Mouse (Mus musculus) forebrain, embryonic 14.5 days (tissue): Measurements from ENCODE around the gene Mydgf. TPM values are rescaled to one million over a fixed set of nuclear protein-coding genes. Genes with fewer than 3 reads are reported as not detected.
A peak's percentile ranks its signal among the peaks of the same experiment; 100 is the strongest.

ENCODE experiments used
- ATAC-seq: fragments of 200-750 bp; cut with Nextera tagmentation; 2 replicates; pipeline ENCODE4 v1.8.0; 2017; ENCODE audit warnings: mild to moderate bottlenecking, moderate library complexity
- DNase-seq: peaks from one replicate; pipeline ENCODE4 v3.0.0-alpha.2; 2015; ENCODE audit warnings: low spot score
- H3K27ac ChIP-seq: fragments of 300-500 bp; sonication (generic); 2 replicates; pipeline ENCODE4 v1.5.1; 2014; ENCODE audit warnings: low read depth, mild to moderate bottlenecking, control low read depth, low read length, moderate library complexity
- H3K27me3 ChIP-seq: fragments of 300-500 bp; sonication (generic); replicated peaks from 2 replicates; pipeline ENCODE4 v1.6.1; 2014; ENCODE audit warnings: low read length, control low read depth, mixed read lengths; ENCODE audit not compliant: control insufficient read depth, insufficient read depth
- H3K36me3 ChIP-seq: fragments of 300-500 bp; sonication (generic); 2 replicates; pipeline ENCODE4 v1.6.1; 2014; ENCODE audit warnings: low read length, control low read depth; ENCODE audit not compliant: control insufficient read depth, insufficient read depth
- H3K4me1 ChIP-seq: fragments of 300-500 bp; sonication (generic); 2 replicates; pipeline ENCODE4 v1.6.1; 2014; ENCODE audit warnings: antibody characterized with exemption, low read length, control low read depth; ENCODE audit not compliant: control insufficient read depth, insufficient read depth
- H3K4me2 ChIP-seq: fragments of 300-500 bp; sonication (generic); 2 replicates; pipeline ENCODE4 v1.6.1; 2014; ENCODE audit warnings: mild to moderate bottlenecking, control low read depth, low read length
- H3K4me3 ChIP-seq: fragments of 300-500 bp; sonication (generic); 2 replicates; pipeline ENCODE4 v1.5.1; 2014; ENCODE audit warnings: low read depth, low read length, control low read depth
- H3K9ac ChIP-seq: fragments of 300-500 bp; sonication (generic); 2 replicates; pipeline ENCODE4 v1.6.1; 2014; ENCODE audit warnings: mild to moderate bottlenecking, low read length, control low read depth, moderate library complexity
- H3K9me3 ChIP-seq: fragments of 300-500 bp; sonication (generic); replicated peaks from 2 replicates; pipeline ENCODE4 v1.6.1; 2016; ENCODE audit warnings: low read length, control low read depth, mixed read lengths; ENCODE audit not compliant: control insufficient read depth
- WGBS: fragments of 180-500 bp; shearing (Covaris S2); extraction: QIAGEN DNeasy Blood & Tissue Kit; methylation state at CpG from one replicate; pipeline ENCODE4 v1.1.7; 2014; 5-methylcytosine and 5-hydroxymethylcytosine counted together
- polyA plus RNA-seq: library from polyadenylated mRNA; unstranded; fragments of >200 nt; fragmentation: Nextera tagmentation; extraction: Ambion mirVana; gene quantifications from 2 replicates; pipeline ENCODE4 v1.2.1, GENCODE M21; 2014

Gene Mydgf
- polyA plus RNA-seq, 1 experiment from 2014 or later: 63.5 TPM

- H3K9me3 ChIP-seq: no peaks in the 10 kb centered on the region
- 78% methylated on average over 3 of the region's 3 CpGs for WGBS
Observed at GRCm38 (mm10) chr17:56201642-56202041, 17.9 kb upstream of the Mydgf start.

GRCm38 (mm10) chr17:56200586-56200985, 16.9 kb upstream of the Mydgf start:
- DNase-seq: no peak
- Histone ChIP-seq H3K27me3 (no peaks in the 10 kb centered on the region), H3K9me3 (no peaks in the 10 kb centered on the region), H3K4me3 (no peak overlapping the region), H3K27ac (no peak overlapping the region), H3K36me3 (peaks cover 87% of the 10 kb centered on the region), H3K4me2 (no peak overlapping the region), H3K9ac (no peak overlapping the region), H3K4me1 (no peaks in the 10 kb centered on the region)
- ATAC-seq: no peak
- WGBS: 80% methylated on average over 9 of the region's 9 CpGs

More at GRCm38 (mm10) chr17:56201642-56202041, 17.9 kb upstream of the Mydgf start:
- Histone ChIP-seq H3K4me1 (no peaks in the 10 kb centered on the region), H3K4me2 (no peak overlapping the region), H3K36me3 (peaks cover 87% of the 10 kb centered on the region), H3K27ac (no peak overlapping the region), H3K4me3 (no peak overlapping the region), H3K9ac (no peak overlapping the region), H3K27me3 (no peaks in the 10 kb centered on the region)
- DNase-seq: no peak
- no peak for ATAC-seq

DNA sequence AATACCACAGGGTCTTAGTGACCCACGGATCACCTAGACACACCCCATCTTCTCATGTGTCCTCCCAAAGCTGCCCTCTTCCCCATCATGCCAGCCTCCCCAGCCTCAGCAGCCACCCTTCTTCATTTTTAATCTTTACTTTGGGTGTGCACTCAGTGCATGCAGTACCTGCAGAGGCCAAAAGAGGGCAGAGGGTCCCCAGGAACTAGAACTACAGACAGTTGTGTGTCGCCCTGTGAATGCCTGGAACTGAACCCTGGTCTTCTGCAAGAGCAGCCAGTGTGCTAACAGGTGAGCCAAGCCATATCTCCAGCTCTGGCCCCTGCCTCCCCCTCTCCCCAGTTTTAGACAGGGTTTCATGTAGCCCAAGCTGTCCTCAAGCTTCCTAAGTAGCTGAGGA, 13.1 kb upstream of the Mydgf start:
- ATAC-seq (no peak), DNase-seq (no peak)
- no peak overlapping the region for H3K27ac ChIP-seq
- no peaks in the 10 kb centered on the region for H3K9me3 ChIP-seq
- H3K36me3 ChIP-seq: peaks cover 83% of the 10 kb centered on the region
- H3K27me3 ChIP-seq: no peaks in the 10 kb centered on the region
- 70% methylated on average over 2 of the region's 2 CpGs for whole genome bisulfite sequencing
- H3K4me3 ChIP-seq: no peak overlapping the region
- no peaks in the 10 kb centered on the region for H3K4me1 ChIP-seq
- no peak overlapping the region for H3K4me2 ChIP-seq
- no peak overlapping the region for H3K9ac ChIP-seq

- Histone ChIP-seq H3K4me1 (no peaks in the 10 kb centered on the region), H3K9ac (no peak overlapping the region), H3K27ac (no peak overlapping the region), H3K9me3 (no peaks in the 10 kb centered on the region), H3K27me3 (no peaks in the 10 kb centered on the region), H3K4me2 (no peak overlapping the region), H3K4me3 (no peak overlapping the region), H3K36me3 (peaks cover 92% of the 10 kb centered on the region)
- ATAC-seq (no peak), DNase-seq (no peak)
- 89% methylated on average over 13 of the region's 13 CpGs for WGBS
Observed at GRCm38 (mm10) chr17:56194765-56195164, 11.0 kb upstream of the Mydgf start.

DNA sequence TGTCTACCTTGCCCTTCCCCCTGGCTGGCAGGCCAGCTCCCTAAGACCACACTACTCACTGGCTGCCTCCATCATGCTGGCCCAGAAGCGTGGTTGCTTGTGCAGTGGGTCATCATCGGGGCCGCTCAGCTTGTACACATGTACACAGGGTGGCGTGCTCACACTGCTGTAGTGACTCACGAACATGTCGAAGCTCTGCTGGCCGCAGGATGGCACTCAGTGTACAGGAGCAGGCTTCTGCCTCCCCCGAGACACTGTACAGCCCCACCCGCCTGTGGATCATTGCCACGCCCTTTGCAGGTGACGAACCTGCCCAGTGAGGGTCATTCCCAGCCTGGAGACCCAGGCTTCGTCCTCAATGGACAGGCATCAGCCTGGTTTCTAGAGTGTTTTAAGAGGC, 10.6 kb upstream of the Mydgf start:
- 91% methylated on average over 12 of the region's 12 CpGs for WGBS
- H3K4me1 ChIP-seq: no peaks in the 10 kb centered on the region
- ATAC-seq (no peak), DNase-seq (no peak)
- no peak overlapping the region for H3K9ac ChIP-seq
- H3K36me3 ChIP-seq: peaks cover 93% of the 10 kb centered on the region
- no peak overlapping the region for H3K4me2 ChIP-seq
- no peaks in the 10 kb centered on the region for H3K27me3 ChIP-seq
- H3K9me3 ChIP-seq: no peaks in the 10 kb centered on the region
- H3K4me3 ChIP-seq: no peak overlapping the region
- no peak overlapping the region for H3K27ac ChIP-seq

DNA sequence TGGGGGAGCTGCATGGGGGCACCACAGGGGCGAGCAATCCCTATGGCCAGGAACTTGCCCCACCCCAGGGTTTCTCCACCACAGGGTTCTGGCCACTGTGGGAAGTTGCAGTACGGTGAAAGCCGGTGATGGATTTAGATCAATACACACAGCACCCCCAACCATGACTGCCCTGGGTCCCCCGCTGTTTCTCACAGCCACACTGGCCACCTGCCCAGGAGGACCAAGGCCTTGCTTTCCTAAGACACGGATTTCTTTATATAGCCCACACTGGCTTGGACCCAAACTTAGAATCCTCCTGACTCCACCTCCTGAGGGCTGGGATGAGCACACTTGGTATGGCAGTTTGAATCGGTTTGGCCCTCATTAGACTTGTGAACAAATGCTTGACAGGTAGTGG, 7.5 kb upstream of the Mydgf start:
- Histone ChIP-seq H3K4me2 (no peak overlapping the region), H3K9me3 (no peaks in the 10 kb centered on the region), H3K4me1 (no peaks in the 10 kb centered on the region), H3K27me3 (no peaks in the 10 kb centered on the region), H3K9ac (no peak overlapping the region), H3K4me3 (no peak overlapping the region), H3K36me3 (peaks cover 93% of the 10 kb centered on the region), H3K27ac (no peak overlapping the region)
- ATAC-seq: no peak
- no peak for DNase-seq
- 83% methylated on average over 6 of the region's 6 CpGs for WGBS

- Histone ChIP-seq H3K36me3 (peaks cover 59% of the 10 kb centered on the region), H3K27me3 (no peaks in the 10 kb centered on the region), H3K4me3 (no peak overlapping the region), H3K9ac (peak overlapping the region; percentile 8; the same call in 1 of the 2 replicates), H3K9me3 (no peaks in the 10 kb centered on the region), H3K4me1 (peaks cover 7% of the 10 kb centered on the region), H3K27ac (peak overlapping the region; percentile 39; the same call in 1 of the 2 replicates), H3K4me2 (no peak overlapping the region)
- peak; percentile 23 for DNase-seq
- 47% methylated on average over 11 of the region's 11 CpGs for WGBS
- ATAC-seq: no peak
Observed at GRCm38 (mm10) chr17:56185281-56186141, 1.8 kb upstream of the Mydgf start.

- Histone ChIP-seq H3K4me2 (peak overlapping the region; percentile 84), H3K27me3 (no peaks in the 10 kb centered on the region), H3K9me3 (no peaks in the 10 kb centered on the region), H3K36me3 (peaks cover 53% of the 10 kb centered on the region), H3K4me1 (peaks cover 7% of the 10 kb centered on the region), H3K4me3 (peak overlapping the region; percentile 74), H3K27ac (peak overlapping the region; percentile 52; the same call in 1 of the 2 replicates), H3K9ac (peak overlapping the region; percentile 77)
- no peak for DNase-seq
- WGBS: under 1% methylated on average over 14 of the region's 14 CpGs
- ATAC-seq: peak; percentile 33; the same call in 1 of the 2 replicates
Observed at GRCm38 (mm10) chr17:56182975-56183657, 604 bp downstream of the Mydgf start.

DNA sequence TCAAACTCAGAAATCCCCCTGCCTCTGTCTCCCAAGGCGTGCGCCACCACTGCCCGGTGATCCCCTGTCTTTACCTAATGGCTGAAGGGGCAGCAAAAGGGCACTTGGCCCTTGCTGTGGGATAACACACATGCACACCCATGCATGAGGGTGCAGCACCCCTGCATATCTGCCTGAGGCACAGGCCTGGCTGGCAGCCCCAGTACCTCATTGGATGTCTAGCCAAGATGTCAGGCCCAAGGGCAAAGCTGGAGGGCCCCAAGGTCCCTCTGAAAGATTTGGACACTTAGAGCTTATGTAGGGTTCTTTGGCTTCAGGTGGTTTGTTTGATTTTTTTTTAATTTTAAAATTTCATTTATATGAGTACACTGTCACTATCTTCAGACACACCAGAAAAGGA, 8.3 kb downstream of the Mydgf start:
- H3K9ac ChIP-seq: no peak overlapping the region
- H3K27me3 ChIP-seq: no peaks in the 10 kb centered on the region
- no peak overlapping the region for H3K27ac ChIP-seq
- H3K4me3 ChIP-seq: no peak overlapping the region
- ATAC-seq (no peak), DNase-seq (no peak)
- H3K36me3 ChIP-seq: peaks cover 57% of the 10 kb centered on the region
- no peaks in the 10 kb centered on the region for H3K9me3 ChIP-seq
- no peak overlapping the region for H3K4me2 ChIP-seq
- no peaks in the 10 kb centered on the region for H3K4me1 ChIP-seq
- 96% methylated on average over 3 of the region's 3 CpGs for WGBS
